Mouse (Mus musculus): ENCODE measurements at regions not wholly inside any gene's neighbourhood (a gene's known extent, or its start where the extent isn't known, plus 50 kb on each side); places are given as distances from the start of the nearest gene placed in this dataset.

GRCm38 (mm10) chrX:99656988-99657387, 163.8 kb upstream of the Tmem28 start:
- WGBS = 86% methylated on average over 6 of the region's 6 CpGs
- H3K36me3 ChIP-seq (ENCODE audit: insufficient read depth, low read length) = no peaks in the 10 kb centered on the region
- H3K27me3 ChIP-seq (ENCODE audit: insufficient read depth, low read length) = peaks cover 42% of the 10 kb centered on the region; the same call in 1 of the 2 replicates
- no peak overlapping the region for H3K4me2 ChIP-seq (replicated peaks; ENCODE audit: low read depth, low read length)
- no peak overlapping the region for H3K9ac ChIP-seq (replicated peaks; ENCODE audit: low read length)
- H3K27ac ChIP-seq (ENCODE audit: low read length) = no peak overlapping the region
- no peaks in the 10 kb centered on the region for H3K9me3 ChIP-seq (ENCODE audit: low read length)
- no peak overlapping the region for H3K4me3 ChIP-seq (ENCODE audit: low read length)
- no peak for ATAC-seq (ENCODE audit: low FRiP score, low TSS enrichment)
- H3K4me1 ChIP-seq (ENCODE audit: insufficient read depth, low read length) = no peaks in the 10 kb centered on the region

GRCm38 (mm10) chrX:99632211-99632775, 161.2 kb upstream of the Pja1 start:
- Histone ChIP-seq H3K4me1 (ENCODE audit: insufficient read depth, low read length) (no peaks in the 10 kb centered on the region), H3K9me3 (ENCODE audit: low read length) (no peaks in the 10 kb centered on the region), H3K4me3 (ENCODE audit: low read length) (no peak overlapping the region), H3K27me3 (ENCODE audit: insufficient read depth, low read length) (peaks cover 22% of the 10 kb centered on the region; the same call in 1 of the 2 replicates), H3K36me3 (ENCODE audit: insufficient read depth, low read length) (no peaks in the 10 kb centered on the region), H3K27ac (ENCODE audit: low read length) (no peak overlapping the region), H3K9ac (replicated peaks; ENCODE audit: low read length) (no peak overlapping the region), H3K4me2 (replicated peaks; ENCODE audit: low read depth, low read length) (no peak overlapping the region)
- WGBS = 79% methylated on average over 2 of the region's 2 CpGs
- ATAC-seq (ENCODE audit: low FRiP score, low TSS enrichment) = no peak

- Histone ChIP-seq H3K27ac (ENCODE audit: low read length) (no peak overlapping the region), H3K9me3 (ENCODE audit: low read length) (no peaks in the 10 kb centered on the region), H3K4me1 (ENCODE audit: insufficient read depth, low read length) (no peaks in the 10 kb centered on the region), H3K4me2 (replicated peaks; ENCODE audit: low read depth, low read length) (no peak overlapping the region), H3K27me3 (ENCODE audit: insufficient read depth, low read length) (peaks cover 28% of the 10 kb centered on the region; the same call in 1 of the 2 replicates), H3K36me3 (ENCODE audit: insufficient read depth, low read length) (no peaks in the 10 kb centered on the region), H3K4me3 (ENCODE audit: low read length) (no peak overlapping the region), H3K9ac (replicated peaks; ENCODE audit: low read length) (no peak overlapping the region)
- no peak for ATAC-seq (ENCODE audit: low FRiP score, low TSS enrichment)
- WGBS = 54% methylated on average over 5 of the region's 5 CpGs
Measured at GRCm38 (mm10) chrX:99624515-99625179, 153.6 kb upstream of the Pja1 start.

GRCm38 (mm10) chrX:99612130-99612759, 141.2 kb upstream of the Pja1 start:
- ATAC-seq (ENCODE audit: low FRiP score, low TSS enrichment) = no peak
- no peaks in the 10 kb centered on the region for H3K4me1 ChIP-seq (ENCODE audit: insufficient read depth, low read length)

GRCm38 (mm10) chrX:99610096-99610495, 139.0 kb upstream of the Pja1 start:
- Histone ChIP-seq H3K27ac (ENCODE audit: low read length) (no peak overlapping the region), H3K36me3 (ENCODE audit: insufficient read depth, low read length) (no peaks in the 10 kb centered on the region), H3K4me1 (ENCODE audit: insufficient read depth, low read length) (no peaks in the 10 kb centered on the region; the same call in 1 of the 2 replicates), H3K27me3 (ENCODE audit: insufficient read depth, low read length) (peaks cover 44% of the 10 kb centered on the region; the same call in 1 of the 2 replicates), H3K4me2 (replicated peaks; ENCODE audit: low read depth, low read length) (no peak overlapping the region), H3K9ac (replicated peaks; ENCODE audit: low read length) (no peak overlapping the region), H3K4me3 (ENCODE audit: low read length) (no peak overlapping the region), H3K9me3 (ENCODE audit: low read length) (no peaks in the 10 kb centered on the region)
- ATAC-seq (ENCODE audit: low FRiP score, low TSS enrichment) = no peak
- WGBS = 81% methylated on average over 5 of the region's 5 CpGs

More at GRCm38 (mm10) chrX:99612130-99612759, 141.2 kb upstream of the Pja1 start:
- Histone ChIP-seq H3K27ac (ENCODE audit: low read length) (no peak overlapping the region), H3K27me3 (ENCODE audit: insufficient read depth, low read length) (peaks cover 31% of the 10 kb centered on the region; the same call in 1 of the 2 replicates), H3K9me3 (ENCODE audit: low read length) (no peaks in the 10 kb centered on the region), H3K4me2 (replicated peaks; ENCODE audit: low read depth, low read length) (no peak overlapping the region), H3K36me3 (ENCODE audit: insufficient read depth, low read length) (no peaks in the 10 kb centered on the region), H3K4me3 (ENCODE audit: low read length) (no peak overlapping the region), H3K9ac (replicated peaks; ENCODE audit: low read length) (no peak overlapping the region)
- 69% methylated on average over 9 of the region's 9 CpGs for WGBS

- no peak for ATAC-seq (ENCODE audit: low FRiP score, low TSS enrichment)
- Histone ChIP-seq H3K36me3 (ENCODE audit: insufficient read depth, low read length) (no peaks in the 10 kb centered on the region), H3K9ac (replicated peaks; ENCODE audit: low read length) (no peak overlapping the region), H3K9me3 (ENCODE audit: low read length) (no peaks in the 10 kb centered on the region), H3K27me3 (ENCODE audit: insufficient read depth, low read length) (peaks cover 46% of the 10 kb centered on the region; the same call in 1 of the 2 replicates), H3K4me1 (ENCODE audit: insufficient read depth, low read length) (peaks cover under 1% of the 10 kb centered on the region; the same call in 1 of the 2 replicates), H3K4me2 (replicated peaks; ENCODE audit: low read depth, low read length) (no peak overlapping the region), H3K27ac (ENCODE audit: low read length) (no peak overlapping the region), H3K4me3 (ENCODE audit: low read length) (no peak overlapping the region)
- 68% methylated on average over 2 of the region's 2 CpGs for WGBS
Measured at GRCm38 (mm10) chrX:99609591-99609990, 138.5 kb upstream of the Pja1 start.

- no peaks in the 10 kb centered on the region for H3K9me3 ChIP-seq (ENCODE audit: low read length)
- peaks cover 55% of the 10 kb centered on the region for H3K27me3 ChIP-seq (ENCODE audit: insufficient read depth, low read length)
- H3K36me3 ChIP-seq (ENCODE audit: insufficient read depth, low read length) = no peaks in the 10 kb centered on the region
- no peak overlapping the region for H3K27ac ChIP-seq (ENCODE audit: low read length)
- H3K4me3 ChIP-seq (ENCODE audit: low read length) = no peak overlapping the region
- 41% methylated on average over 2 of the region's 2 CpGs for WGBS
- H3K9ac ChIP-seq (replicated peaks; ENCODE audit: low read length) = no peak overlapping the region
- no peak overlapping the region for H3K4me2 ChIP-seq (replicated peaks; ENCODE audit: low read depth, low read length)
- peaks cover 4% of the 10 kb centered on the region; the same call in 1 of the 2 replicates for H3K4me1 ChIP-seq (ENCODE audit: insufficient read depth, low read length)
- no peak for ATAC-seq (ENCODE audit: low FRiP score, low TSS enrichment)
Measured at GRCm38 (mm10) chrX:99608284-99608692, 137.2 kb upstream of the Pja1 start.

- Histone ChIP-seq H3K4me1 (ENCODE audit: insufficient read depth, low read length) (peaks cover 15% of the 10 kb centered on the region), H3K27me3 (ENCODE audit: insufficient read depth, low read length) (peaks cover 41% of the 10 kb centered on the region), H3K9ac (replicated peaks; ENCODE audit: low read length) (no peak overlapping the region), H3K27ac (ENCODE audit: low read length) (no peak overlapping the region), H3K9me3 (ENCODE audit: low read length) (no peaks in the 10 kb centered on the region), H3K4me2 (replicated peaks; ENCODE audit: low read depth, low read length) (no peak overlapping the region), H3K4me3 (ENCODE audit: low read length) (no peak overlapping the region), H3K36me3 (ENCODE audit: insufficient read depth, low read length) (no peaks in the 10 kb centered on the region)
- peak; percentile 57; the same call in 1 of the 2 replicates for ATAC-seq (ENCODE audit: low FRiP score, low TSS enrichment)
- 52% methylated on average over 10 of the region's 10 CpGs for WGBS
Measured at GRCm38 (mm10) chrX:99605084-99605824, 134.2 kb upstream of the Pja1 start.

GRCm38 (mm10) chrX:99603714-99604113, 132.6 kb upstream of the Pja1 start:
- Histone ChIP-seq H3K36me3 (ENCODE audit: insufficient read depth, low read length) (no peaks in the 10 kb centered on the region), H3K9ac (replicated peaks; ENCODE audit: low read length) (no peak overlapping the region), H3K9me3 (ENCODE audit: low read length) (no peaks in the 10 kb centered on the region), H3K27me3 (ENCODE audit: insufficient read depth, low read length) (peaks cover 40% of the 10 kb centered on the region), H3K4me3 (ENCODE audit: low read length) (no peak overlapping the region), H3K27ac (ENCODE audit: low read length) (no peak overlapping the region), H3K4me1 (ENCODE audit: insufficient read depth, low read length) (peaks cover 15% of the 10 kb centered on the region), H3K4me2 (replicated peaks; ENCODE audit: low read depth, low read length) (no peak overlapping the region)
- 84% methylated on average over 6 of the region's 6 CpGs for WGBS
- no peak for ATAC-seq (ENCODE audit: low FRiP score, low TSS enrichment)
